Mouse (Mus musculus): ENCODE data around the gene Fam129b. TPM values are rescaled to one million over a fixed set of nuclear protein-coding genes. Genes with fewer than 3 reads are reported as not detected.

The Fam129b gene
- polyA plus RNA-seq, 1 experiment from 2014 or later, result 11.9 TPM

- Histone ChIP-seq H3K9ac (ENCODE audit: low read depth, low read length) (no peak overlapping the region), H3K4me3 (ENCODE audit: low read depth, low read length) (no peak overlapping the region), H3K27me3 (ENCODE audit: control insufficient read depth, insufficient read depth, low read depth, low read length) (no peaks in the 10 kb centered on the region; the same call in 1 of the 2 replicates), H3K36me3 (ENCODE audit: control insufficient read depth, insufficient read depth) (no peaks in the 10 kb centered on the region), H3K4me1 (ENCODE audit: control insufficient read depth, low read depth, low read length) (peaks cover 14% of the 10 kb centered on the region), H3K9me3 (replicated peaks; ENCODE audit: control insufficient read depth, low read length) (no peaks in the 10 kb centered on the region), H3K4me2 (ENCODE audit: low read depth, low read length) (no peak overlapping the region), H3K27ac (ENCODE audit: low read length) (no peak overlapping the region)
- peak; percentile 25; the same call in 1 of the 2 replicates for ATAC-seq (ENCODE audit: low read depth)
- WGBS (ENCODE audit: insufficient replicate concordance), result 34% methylated on average over 8 of the region's 8 CpGs
Measured at GRCm38 (mm10) chr2:32870275-32871100, 5.4 kb upstream of the Fam129b start.

GRCm38 (mm10) chr2:32874070-32874469 lies 1.8 kb upstream of the Fam129b start:
- ATAC-seq (ENCODE audit: low read depth), result no peak
- no peaks in the 10 kb centered on the region for H3K9me3 ChIP-seq (replicated peaks; ENCODE audit: control insufficient read depth, low read length)
- peaks cover 3% of the 10 kb centered on the region for H3K27me3 ChIP-seq (ENCODE audit: control insufficient read depth, insufficient read depth, low read depth, low read length)
- H3K36me3 ChIP-seq (ENCODE audit: control insufficient read depth, insufficient read depth), result no peaks in the 10 kb centered on the region
- no peak overlapping the region for H3K27ac ChIP-seq (ENCODE audit: low read length)
- 54% methylated on average over 3 of the region's 3 CpGs for WGBS (ENCODE audit: insufficient replicate concordance)
- peaks cover 35% of the 10 kb centered on the region for H3K4me1 ChIP-seq (ENCODE audit: control insufficient read depth, low read depth, low read length)
- no peak overlapping the region for H3K9ac ChIP-seq (ENCODE audit: low read depth, low read length)
- no peak overlapping the region for H3K4me3 ChIP-seq (ENCODE audit: low read depth, low read length)
- H3K4me2 ChIP-seq (ENCODE audit: low read depth, low read length), result no peak overlapping the region

- ATAC-seq (ENCODE audit: low read depth), result no peak
- Histone ChIP-seq H3K4me1 (ENCODE audit: control insufficient read depth, low read depth, low read length) (peaks cover 35% of the 10 kb centered on the region), H3K4me3 (ENCODE audit: low read depth, low read length) (peak overlapping the region; percentile 68), H3K27me3 (ENCODE audit: control insufficient read depth, insufficient read depth, low read depth, low read length) (peaks cover 3% of the 10 kb centered on the region), H3K9ac (ENCODE audit: low read depth, low read length) (peak overlapping the region; percentile 51), H3K9me3 (replicated peaks; ENCODE audit: control insufficient read depth, low read length) (no peaks in the 10 kb centered on the region), H3K4me2 (ENCODE audit: low read depth, low read length) (peak overlapping the region; percentile 86), H3K36me3 (ENCODE audit: control insufficient read depth, insufficient read depth) (no peaks in the 10 kb centered on the region), H3K27ac (ENCODE audit: low read length) (no peak overlapping the region; the same call in 1 of the 2 replicates)
- 21% methylated on average over 15 of the region's 15 CpGs for WGBS (ENCODE audit: insufficient replicate concordance)
Measured at GRCm38 (mm10) chr2:32874951-32875674, 801 bp upstream of the Fam129b start.

GRCm38 (mm10) chr2:32876490-32877302 lies 782 bp downstream of the Fam129b start:
- H3K4me1 ChIP-seq (ENCODE audit: control insufficient read depth, low read depth, low read length), result peaks cover 42% of the 10 kb centered on the region
- peak; percentile 14; the same call in 1 of the 2 replicates for ATAC-seq (ENCODE audit: low read depth)

GRCm38 (mm10) chr2:32877303-32877702 lies 1.4 kb downstream of the Fam129b start:
- 19% methylated on average over 5 of the region's 5 CpGs for WGBS (ENCODE audit: insufficient replicate concordance)
- Histone ChIP-seq H3K27ac (ENCODE audit: low read length) (no peak overlapping the region), H3K9me3 (replicated peaks; ENCODE audit: control insufficient read depth, low read length) (no peaks in the 10 kb centered on the region), H3K27me3 (ENCODE audit: control insufficient read depth, insufficient read depth, low read depth, low read length) (peaks cover 3% of the 10 kb centered on the region), H3K4me3 (ENCODE audit: low read depth, low read length) (peak overlapping the region; percentile 68), H3K36me3 (ENCODE audit: control insufficient read depth, insufficient read depth) (no peaks in the 10 kb centered on the region), H3K9ac (ENCODE audit: low read depth, low read length) (peak overlapping the region; percentile 65; the same call in 1 of the 2 replicates), H3K4me2 (ENCODE audit: low read depth, low read length) (peak overlapping the region; percentile 86), H3K4me1 (ENCODE audit: control insufficient read depth, low read depth, low read length) (peaks cover 43% of the 10 kb centered on the region)
- no peak for ATAC-seq (ENCODE audit: low read depth)

More at GRCm38 (mm10) chr2:32876490-32877302, 782 bp downstream of the Fam129b start:
- Histone ChIP-seq H3K9me3 (replicated peaks; ENCODE audit: control insufficient read depth, low read length) (no peaks in the 10 kb centered on the region), H3K4me2 (ENCODE audit: low read depth, low read length) (peak overlapping the region; percentile 86), H3K27ac (ENCODE audit: low read length) (no peak overlapping the region), H3K4me3 (ENCODE audit: low read depth, low read length) (peak overlapping the region; percentile 68), H3K36me3 (ENCODE audit: control insufficient read depth, insufficient read depth) (no peaks in the 10 kb centered on the region), H3K9ac (ENCODE audit: low read depth, low read length) (peak overlapping the region; percentile 65), H3K27me3 (ENCODE audit: control insufficient read depth, insufficient read depth, low read depth, low read length) (peaks cover 3% of the 10 kb centered on the region)
- WGBS (ENCODE audit: insufficient replicate concordance), result 3% methylated on average over 20 of the region's 20 CpGs

GRCm38 (mm10) chr2:32877761-32878393 lies 2.0 kb downstream of the Fam129b start:
- H3K9ac ChIP-seq (ENCODE audit: low read depth, low read length), result 0 out of 2 replicates have a peak overlapping the region, but pooled peaks have one; percentile 11
- no peaks in the 10 kb centered on the region for H3K36me3 ChIP-seq (ENCODE audit: control insufficient read depth, insufficient read depth)
- peak overlapping the region; percentile 68; the same call in 1 of the 2 replicates for H3K4me3 ChIP-seq (ENCODE audit: low read depth, low read length)
- peak overlapping the region; percentile 86 for H3K4me2 ChIP-seq (ENCODE audit: low read depth, low read length)
- peaks cover 43% of the 10 kb centered on the region for H3K4me1 ChIP-seq (ENCODE audit: control insufficient read depth, low read depth, low read length)
- WGBS (ENCODE audit: insufficient replicate concordance), result 55% methylated on average over 6 of the region's 6 CpGs
- H3K27me3 ChIP-seq (ENCODE audit: control insufficient read depth, insufficient read depth, low read depth, low read length), result peaks cover 3% of the 10 kb centered on the region
- H3K9me3 ChIP-seq (replicated peaks; ENCODE audit: control insufficient read depth, low read length), result no peaks in the 10 kb centered on the region
- no peak for ATAC-seq (ENCODE audit: low read depth)
- no peak overlapping the region for H3K27ac ChIP-seq (ENCODE audit: low read length)

- H3K4me3 ChIP-seq (ENCODE audit: low read depth, low read length), result no peak overlapping the region
- H3K27me3 ChIP-seq (ENCODE audit: control insufficient read depth, insufficient read depth, low read depth, low read length), result peaks cover 3% of the 10 kb centered on the region
- H3K9me3 ChIP-seq (replicated peaks; ENCODE audit: control insufficient read depth, low read length), result no peaks in the 10 kb centered on the region
- H3K36me3 ChIP-seq (ENCODE audit: control insufficient read depth, insufficient read depth), result no peaks in the 10 kb centered on the region
- H3K9ac ChIP-seq (ENCODE audit: low read depth, low read length), result no peak overlapping the region
- no peak overlapping the region for H3K27ac ChIP-seq (ENCODE audit: low read length)
- no peak overlapping the region for H3K4me2 ChIP-seq (ENCODE audit: low read depth, low read length)
- no peak for ATAC-seq (ENCODE audit: low read depth)
- 62% methylated on average over 3 of the region's 3 CpGs for WGBS (ENCODE audit: insufficient replicate concordance)
- H3K4me1 ChIP-seq (ENCODE audit: control insufficient read depth, low read depth, low read length), result peaks cover 43% of the 10 kb centered on the region
Measured at GRCm38 (mm10) chr2:32878396-32878795, 2.5 kb downstream of the Fam129b start.

- no peak for ATAC-seq (ENCODE audit: low read depth)
- Histone ChIP-seq H3K4me2 (ENCODE audit: low read depth, low read length) (no peak overlapping the region), H3K4me1 (ENCODE audit: control insufficient read depth, low read depth, low read length) (peaks cover 43% of the 10 kb centered on the region), H3K36me3 (ENCODE audit: control insufficient read depth, insufficient read depth) (no peaks in the 10 kb centered on the region), H3K9me3 (replicated peaks; ENCODE audit: control insufficient read depth, low read length) (no peaks in the 10 kb centered on the region), H3K9ac (ENCODE audit: low read depth, low read length) (no peak overlapping the region), H3K4me3 (ENCODE audit: low read depth, low read length) (no peak overlapping the region), H3K27me3 (ENCODE audit: control insufficient read depth, insufficient read depth, low read depth, low read length) (peaks cover 3% of the 10 kb centered on the region), H3K27ac (ENCODE audit: low read length) (no peak overlapping the region)
- WGBS (ENCODE audit: insufficient replicate concordance), result 61% methylated on average over 5 of the region's 5 CpGs
Measured at GRCm38 (mm10) chr2:32879593-32879992, 3.7 kb downstream of the Fam129b start.

Measured in liver, embryonic 16.5 days (tissue).